Comparison of ENCODE assay signal across 15 mouse cellular contexts in the genomic region with DNA sequence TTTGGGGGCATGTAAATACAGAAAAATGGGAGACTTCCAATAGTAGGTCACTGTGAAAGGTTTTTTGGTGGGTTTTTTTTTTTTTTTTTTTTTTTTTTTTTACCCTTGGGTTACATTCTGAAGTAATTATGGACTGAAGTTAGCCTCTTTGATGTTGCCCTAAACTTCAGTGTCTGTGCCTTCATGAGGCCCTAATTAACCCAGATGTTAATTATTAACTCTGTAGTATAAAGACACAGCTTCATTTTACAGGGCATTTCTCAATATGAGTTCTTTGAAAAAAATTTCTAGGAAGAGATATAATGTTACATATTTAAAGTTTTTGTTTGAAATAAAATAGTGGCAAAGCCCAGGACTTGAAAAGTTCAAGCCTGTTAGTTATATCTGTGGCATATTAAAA.
"Had no signal": no experiment of that assay in that cellular context is flagged by ENCODE, and none has a peak within 500 bp of the region (broad histone marks: within the 10 kb centered on the region; RNA-seq: fewer than 3 reads in every experiment).

No protein-coding gene starts in this region.

- H3K4me1 ChIP-seq: kidney, embryonic 15.5 days; midbrain, embryonic 15.5 days; neural tube, embryonic 13.5 days had no signal

- H3K36me3 ChIP-seq: kidney, embryonic 15.5 days; limb, embryonic 13.5 days; liver, embryonic 15.5 days; midbrain, embryonic 10.5 days; midbrain, embryonic 15.5 days; neural tube, embryonic 13.5 days had no signal

- H3K9me3 ChIP-seq: kidney, embryonic 15.5 days; limb, embryonic 13.5 days; liver, embryonic 15.5 days; midbrain, embryonic 10.5 days; midbrain, embryonic 15.5 days; neural tube, embryonic 13.5 days had no signal

- H3K4me2 ChIP-seq: kidney, embryonic 15.5 days; liver, embryonic 11.5 days; liver, embryonic 15.5 days; midbrain, embryonic 15.5 days; neural tube, embryonic 13.5 days had no signal

- H3K4me3 ChIP-seq: kidney, embryonic 15.5 days; limb, embryonic 13.5 days; liver, embryonic 15.5 days; midbrain, embryonic 10.5 days; midbrain, embryonic 15.5 days; neural tube, embryonic 13.5 days had no signal

- H3K9ac ChIP-seq: kidney, embryonic 15.5 days; limb, embryonic 13.5 days; liver, embryonic 15.5 days; lung, embryonic 14.5 days; midbrain, embryonic 15.5 days; neural tube, embryonic 13.5 days had no signal

- ATAC-seq: midbrain, embryonic 15.5 days had no signal

- DNase-seq: kidney, adult 11 months; kidney, postnatal 14 days; left cerebral cortex, postnatal 4 days; right cerebral cortex, adult 18-20 months; right cerebral cortex, postnatal 25 days; thymus, postnatal 14 days had no signal

- H3K27me3 ChIP-seq: kidney, embryonic 15.5 days; limb, embryonic 13.5 days; liver, embryonic 15.5 days; midbrain, embryonic 15.5 days; neural tube, embryonic 13.5 days had no signal

- H3K27ac ChIP-seq: kidney, embryonic 15.5 days; limb, embryonic 13.5 days; liver, embryonic 15.5 days; midbrain, embryonic 10.5 days; midbrain, embryonic 15.5 days; neural tube, embryonic 13.5 days; stomach, postnatal 0 days had no signal
